Mouse (Mus musculus) monocyte, adult 2 months (primary cell): ENCODE results near the gene Mill1.
"Not testable (repeated sequence)": the region's sequence is repeated elsewhere in the genome, so short reads cannot be mapped to it uniquely, and the experiment has no call there.

Experiments
- DNase-seq, 2 experiments: peaks; one replicate each; pipeline ENCODE4 v3.0.0; 2022; ENCODE audit warnings: low spot score in 2 of 2, low read depth in 1 of 2

The Mill1 gene

DNA sequence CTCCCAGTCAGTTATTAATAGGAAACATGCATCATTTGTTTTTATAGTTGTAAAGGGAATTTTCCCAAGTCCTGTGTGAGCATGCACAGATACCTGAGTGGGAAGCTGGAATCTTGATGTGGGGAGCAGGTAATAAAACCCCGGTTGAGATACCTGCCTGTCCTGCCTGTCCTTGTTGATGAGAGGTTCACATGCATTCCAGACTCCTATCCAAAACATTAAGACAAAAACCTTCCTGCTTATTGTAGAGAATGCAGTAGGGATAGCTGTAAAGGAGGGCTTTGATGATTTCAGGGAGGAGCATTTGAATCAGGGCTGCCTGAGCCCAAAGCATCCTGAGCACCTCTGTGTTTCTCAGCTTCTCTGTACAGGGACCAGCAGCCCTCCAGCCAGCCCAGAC lies at the start of gene Mill1:
TSS of gene Mill1 (plus strand) at position 301 of the 400 bp plus-strand sequence.
- no peak for DNase-seq

DNA sequence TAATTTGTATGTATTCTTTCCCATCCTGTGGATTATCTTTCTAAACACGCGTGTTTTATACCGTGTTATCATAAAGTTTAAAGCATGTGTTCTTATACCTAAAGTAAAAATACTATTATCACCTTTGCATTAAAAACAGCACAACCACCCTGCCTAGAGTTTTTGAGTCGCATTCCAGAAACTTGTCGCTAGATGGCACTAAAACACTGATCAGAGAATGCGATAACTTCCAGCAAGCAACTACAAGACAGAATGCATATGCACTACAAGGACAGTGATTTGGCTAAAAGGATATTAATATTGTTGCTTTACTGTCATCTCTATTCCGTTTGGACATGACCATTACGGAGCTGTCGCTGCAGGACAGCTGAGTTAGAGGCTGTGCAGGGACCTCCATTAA lies 34.2 kb upstream of the Mill1 start:
- DNase-seq: no peak

DNA sequence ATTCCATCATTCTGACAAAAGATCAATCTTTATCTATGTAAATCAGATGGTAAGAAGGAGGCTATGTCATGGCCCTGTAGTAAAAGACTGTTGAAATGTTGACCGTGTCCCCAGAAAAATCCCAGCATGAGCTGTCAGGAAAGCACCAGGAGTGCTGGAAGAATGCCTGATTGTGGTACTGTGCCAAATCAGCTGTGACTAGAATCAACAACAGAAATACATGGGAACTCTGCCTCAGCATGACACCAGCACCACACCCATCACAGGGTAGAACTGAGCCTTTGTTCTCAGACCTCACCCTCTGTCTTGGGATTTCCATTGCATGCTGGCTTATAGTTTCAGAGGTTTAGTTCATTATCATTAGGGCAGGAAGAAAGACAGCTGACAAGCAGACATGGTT lies 30.4 kb upstream of the Mill1 start:
- no peak for DNase-seq

DNA sequence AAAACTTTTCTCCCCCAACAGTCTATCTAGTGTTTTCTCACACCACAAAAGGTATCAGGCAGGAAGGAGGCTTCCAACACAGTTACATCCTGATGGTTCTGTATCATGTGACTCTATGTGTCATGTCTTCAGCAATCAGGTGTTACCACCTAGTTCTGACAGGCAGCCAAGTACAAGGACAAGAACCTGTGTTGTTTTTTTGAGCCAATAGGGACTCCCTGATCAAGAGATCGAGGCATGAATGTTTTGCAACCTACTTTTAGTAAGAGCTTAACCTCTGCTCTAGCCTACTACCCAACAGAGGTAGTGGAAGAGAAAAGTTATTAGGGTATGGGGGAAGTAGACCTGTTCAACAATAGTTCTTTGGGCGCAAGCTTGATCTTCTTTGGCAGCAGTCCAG lies 6.6 kb upstream of the Mill1 start:
- DNase-seq: no peak

DNA sequence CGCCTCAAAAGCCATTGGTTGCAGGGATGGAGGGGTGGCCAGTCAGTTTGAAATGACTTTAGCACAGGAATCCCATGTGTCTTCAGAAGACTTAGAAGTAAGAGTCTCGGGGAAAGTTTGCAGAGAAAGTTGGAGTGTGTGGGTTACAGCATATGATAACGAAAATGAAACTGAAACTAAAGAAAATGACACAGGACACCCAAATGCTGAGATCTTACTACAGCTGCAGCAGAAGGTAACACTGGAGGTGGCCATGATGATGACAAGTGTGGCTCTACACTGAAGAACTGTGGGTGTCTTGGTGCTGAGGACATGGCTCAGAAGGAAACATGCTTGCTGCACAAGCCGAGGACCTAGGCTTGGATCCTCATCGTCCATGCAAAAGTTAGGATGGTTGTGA lies 3.9 kb upstream of the Mill1 start:
- no peak for DNase-seq

DNA sequence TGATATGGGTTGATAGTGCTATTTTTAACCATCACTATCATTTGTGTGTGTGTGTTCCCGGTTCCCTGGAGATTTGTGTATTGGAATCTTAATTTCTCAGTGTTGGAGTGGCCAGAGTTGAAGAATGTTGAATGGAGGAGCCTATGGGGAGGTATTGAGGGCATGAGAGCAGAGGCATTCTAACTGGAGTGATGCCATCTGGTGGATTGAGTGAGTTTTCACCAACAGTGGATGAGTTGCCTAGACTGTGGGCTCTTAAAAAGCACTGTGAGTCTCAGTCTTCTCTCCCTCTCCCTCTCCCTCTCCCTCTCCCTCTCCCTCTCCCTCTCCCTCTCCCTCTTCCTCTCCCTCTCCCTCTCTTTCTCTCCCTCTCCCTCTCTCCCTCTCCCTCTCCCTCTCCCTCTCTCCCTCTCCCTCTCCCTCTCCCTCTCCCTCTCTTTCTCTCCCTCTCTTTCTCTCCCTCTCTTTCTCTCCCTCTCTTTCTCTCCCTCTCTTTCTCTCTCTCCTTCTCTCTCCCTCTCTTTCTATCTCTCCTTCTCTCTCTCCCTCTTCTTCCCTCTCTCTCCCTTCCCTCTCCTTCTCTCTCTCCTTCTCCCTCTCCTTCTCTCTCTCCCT lies 1.1 kb upstream of the Mill1 start:
- DNase-seq: not testable (repeated sequence)

DNA sequence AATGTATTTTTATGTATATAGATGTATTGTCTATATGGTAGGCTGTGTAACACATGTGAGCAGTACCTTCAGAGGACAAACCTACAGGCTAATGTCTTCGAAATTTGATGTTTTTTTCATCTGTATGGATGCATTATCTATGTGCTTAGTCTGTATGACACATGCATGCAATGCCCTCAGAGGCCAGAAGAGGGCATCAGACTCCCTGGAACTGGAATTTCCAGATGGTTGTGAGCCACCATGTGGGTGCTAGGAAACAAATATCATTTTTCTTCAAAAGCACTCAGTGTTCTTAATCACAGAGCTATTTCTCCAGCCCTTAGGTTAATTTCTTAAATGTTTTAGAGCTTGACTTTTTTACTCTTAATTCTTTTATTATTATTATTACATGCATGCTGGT lies 15.1 kb downstream of the Mill1 start:
- DNase-seq: no peak

DNA sequence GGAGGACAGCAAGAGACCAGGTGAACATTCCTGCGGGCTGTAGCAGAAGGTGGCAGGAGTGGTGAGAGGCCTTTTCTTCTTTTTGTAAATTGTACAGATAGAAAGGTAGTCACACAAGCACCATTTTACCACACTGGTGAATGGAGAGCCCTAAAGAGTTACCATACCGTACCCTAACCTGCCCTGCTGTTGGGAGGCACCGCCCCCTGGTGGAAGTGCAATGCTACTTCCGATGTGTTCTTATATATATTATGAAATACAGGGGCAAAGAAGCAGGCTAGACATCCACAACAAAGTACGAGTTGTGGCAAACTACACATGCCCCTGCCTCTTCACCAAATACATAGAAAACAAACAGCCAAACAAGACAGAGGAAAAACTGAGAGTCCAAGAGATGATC lies 19.9 kb downstream of the Mill1 start:
- DNase-seq: no peak
